8 mouse cellular contexts compared by ENCODE assay signal in the genomic region with DNA sequence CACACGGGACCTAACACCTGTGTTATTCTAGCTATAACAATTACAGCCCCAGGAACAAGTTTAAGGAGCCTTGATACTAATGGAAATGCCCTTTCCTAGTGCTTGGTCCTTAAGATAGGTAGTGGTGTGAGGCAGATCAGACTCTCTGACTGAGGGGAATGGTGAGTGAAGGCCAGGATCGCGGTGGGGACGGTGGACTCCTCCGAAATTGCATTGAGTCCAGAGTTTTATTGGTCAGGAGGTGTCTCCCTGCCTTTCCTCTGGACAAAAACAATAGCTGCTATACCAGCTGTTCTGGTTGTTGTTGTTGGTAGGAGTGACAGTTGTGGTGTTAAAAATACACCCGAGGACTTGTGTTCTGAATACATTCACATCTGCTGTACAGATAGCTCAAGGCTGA. TPM values are rescaled to one million over a fixed set of nuclear protein-coding genes. Genes with fewer than 3 reads are reported as not detected.
DNase-seq lines count a peak whose midpoint lies in the region; ATAC-seq lines count a peak whose summit lies in the region.

No protein-coding gene starts in this region.

- peak overlapping the region; percentile 89 for H3K4me3 ChIP-seq in kidney, embryonic 16.5 days (ENCODE audit: low read length)
- peak overlapping the region; percentile 97 for H3K4me3 ChIP-seq in brown adipose tissue, adult 24 weeks (ENCODE audit: insufficient read depth, low read depth, low read length)
- peak overlapping the region; percentile 95 for H3K4me3 ChIP-seq in hindbrain, embryonic 15.5 days
- peak overlapping the region; percentile 81 for H3K4me3 ChIP-seq in midbrain, embryonic 16.5 days (ENCODE audit: low read depth, low read length)

- H3K27ac ChIP-seq in kidney, embryonic 16.5 days (ENCODE audit: low read length) = no peak overlapping the region
- H3K27ac ChIP-seq in brown adipose tissue, adult 24 weeks (replicated peaks; ENCODE audit: low read depth, low read length) = peak overlapping the region; percentile 86
- H3K27ac ChIP-seq in hindbrain, embryonic 15.5 days (replicated peaks) = peak overlapping the region; percentile 87
- no peak overlapping the region for H3K27ac ChIP-seq in midbrain, embryonic 16.5 days (ENCODE audit: low read length)

- no peaks in the 10 kb centered on the region for H3K27me3 ChIP-seq in kidney, embryonic 16.5 days (ENCODE audit: insufficient read depth, low read length)
- H3K27me3 ChIP-seq in hindbrain, embryonic 15.5 days = no peaks in the 10 kb centered on the region
- no peaks in the 10 kb centered on the region for H3K27me3 ChIP-seq in midbrain, embryonic 16.5 days (ENCODE audit: control insufficient read depth, insufficient read depth, low read depth, low read length)

- H3K9me3 ChIP-seq in kidney, embryonic 16.5 days (ENCODE audit: low read length) = no peaks in the 10 kb centered on the region
- H3K9me3 ChIP-seq in hindbrain, embryonic 15.5 days = no peaks in the 10 kb centered on the region
- no peaks in the 10 kb centered on the region for H3K9me3 ChIP-seq in midbrain, embryonic 16.5 days (replicated peaks; ENCODE audit: control insufficient read depth, low read length, poor library complexity, severe bottlenecking)

- H3K9ac ChIP-seq in kidney, embryonic 16.5 days (replicated peaks; ENCODE audit: low read length) = peak overlapping the region; percentile 95
- peak overlapping the region; percentile 93 for H3K9ac ChIP-seq in hindbrain, embryonic 15.5 days
- H3K9ac ChIP-seq in midbrain, embryonic 16.5 days (ENCODE audit: low read depth, low read length) = peak overlapping the region; percentile 93

- no peak for ATAC-seq in kidney, embryonic 16.5 days (ENCODE audit: low FRiP score, low TSS enrichment)
- no peak for ATAC-seq in hindbrain, embryonic 15.5 days (ENCODE audit: low FRiP score, low read depth)
- no peak for ATAC-seq in midbrain, embryonic 16.5 days
- no peak for ATAC-seq in activated CD4-positive, CD25-positive, alpha-beta regulatory T cell, adult 4 months

- peak overlapping the region; percentile 91 for H3K4me2 ChIP-seq in kidney, embryonic 16.5 days (replicated peaks; ENCODE audit: low read depth, low read length)
- peak overlapping the region; percentile 94 for H3K4me2 ChIP-seq in hindbrain, embryonic 15.5 days
- H3K4me2 ChIP-seq in midbrain, embryonic 16.5 days (ENCODE audit: low read length) = peak overlapping the region; percentile 89

- WGBS in kidney, embryonic 16.5 days = 9% methylated on average over 6 of the region's 6 CpGs
- WGBS in hindbrain, embryonic 15.5 days = 20% methylated on average over 6 of the region's 6 CpGs
- 30% methylated on average over 6 of the region's 6 CpGs for WGBS in midbrain, embryonic 16.5 days

- peaks cover 23% of the 10 kb centered on the region for H3K4me1 ChIP-seq in kidney, embryonic 16.5 days (ENCODE audit: insufficient read depth, low read length)
- peaks cover 44% of the 10 kb centered on the region for H3K4me1 ChIP-seq in brown adipose tissue, adult 24 weeks (ENCODE audit: control insufficient read depth, insufficient read depth, insufficient read length, low read length)
- H3K4me1 ChIP-seq in hindbrain, embryonic 15.5 days (replicated peaks) = peaks cover 31% of the 10 kb centered on the region
- H3K4me1 ChIP-seq in midbrain, embryonic 16.5 days (ENCODE audit: control insufficient read depth, insufficient read depth, low read length) = peaks cover 17% of the 10 kb centered on the region

- no peak for DNase-seq in kidney, postnatal 14 days
- DNase-seq in adrenal gland, postnatal 10 days = no peak
- no peak for DNase-seq in right cerebral cortex, postnatal 10 days (ENCODE audit: low spot score in 2 of 2)

- H3K36me3 ChIP-seq in kidney, embryonic 16.5 days (ENCODE audit: insufficient read depth, low read length) = no peaks in the 10 kb centered on the region
- H3K36me3 ChIP-seq in hindbrain, embryonic 15.5 days = no peaks in the 10 kb centered on the region
- H3K36me3 ChIP-seq in midbrain, embryonic 16.5 days (ENCODE audit: control insufficient read depth, insufficient read depth, low read length) = no peaks in the 10 kb centered on the region

RNA-seq across cellular contexts. Expression of a gene that starts 1.3 kb away (rescaled TPM):
- 33.8 and 35.3 TPM in 2 replicates for polyA plus RNA-seq in kidney, embryonic 16.5 days (2015; fragmentation: Nextera tagmentation; extraction: Ambion mirVana)
- polyA plus RNA-seq in brown adipose tissue, adult 24 weeks (2012; ENCODE audit: insufficient read depth, insufficient read length, missing spikeins) = 59.1 and 61.6 TPM in 2 replicates
- polyA plus RNA-seq in hindbrain, embryonic 15.5 days (2015; fragmentation: Nextera tagmentation; extraction: Ambion mirVana) = 44.0 and 47.6 TPM in 2 replicates
- 43.7 and 49.0 TPM in 2 replicates for polyA plus RNA-seq in midbrain, embryonic 16.5 days (2015; fragmentation: Nextera tagmentation; extraction: Ambion mirVana)
- total RNA-seq in adrenal gland, postnatal 10 days (2021) = 100 to 1,000 TPM; 107 to 118 TPM
- polyA plus RNA-seq in activated CD4-positive, CD25-positive, alpha-beta regulatory T cell, adult 4 months (2017; shearing (Covaris generic)) = 10 to 100 TPM; 30.4 to 31.9 TPM

RNA-seq across cellular contexts. Expression of a gene that starts 50.9 kb away (rescaled TPM):
- polyA plus RNA-seq in kidney, embryonic 16.5 days (2015; fragmentation: Nextera tagmentation; extraction: Ambion mirVana) = 1.3 and 2.0 TPM in 2 replicates
- polyA plus RNA-seq in brown adipose tissue, adult 24 weeks (2012; ENCODE audit: insufficient read depth, insufficient read length, missing spikeins) = 0.59 and 1.4 TPM in 2 replicates
- 1.7 and 2.3 TPM in 2 replicates for polyA plus RNA-seq in hindbrain, embryonic 15.5 days (2015; fragmentation: Nextera tagmentation; extraction: Ambion mirVana)
- 1.7 and 1.9 TPM in 2 replicates for polyA plus RNA-seq in midbrain, embryonic 16.5 days (2015; fragmentation: Nextera tagmentation; extraction: Ambion mirVana)
- total RNA-seq in adrenal gland, postnatal 10 days (2021) = 1 to 10 TPM; 1.5 to 2.0 TPM
- polyA plus RNA-seq in activated CD4-positive, CD25-positive, alpha-beta regulatory T cell, adult 4 months (2017; shearing (Covaris generic)) = 1 to 10 TPM; 2.7 to 5.4 TPM

Comparison
In these comparisons a context has a peak if more than half of its experiments do, and no peak if none do; other contexts are left out.
1. H3K27ac ChIP-seq: peak in brown adipose tissue, adult 24 weeks (single experiment) and hindbrain, embryonic 15.5 days (single experiment); none in kidney, embryonic 16.5 days (single experiment) and midbrain, embryonic 16.5 days (single experiment).
2. Peak in every context shown above with its lines, with median percentiles within 50 percentile points of each other: H3K4me2 ChIP-seq, H3K4me3 ChIP-seq and H3K9ac ChIP-seq.